Mouse (Mus musculus) left cerebral cortex, postnatal 36 days (tissue): Measurements from ENCODE around the gene Gm12887. TPM values are rescaled to one million over a fixed set of nuclear protein-coding genes. Genes with fewer than 3 reads are reported as not detected.

Source experiments
- DNase-seq, 2 experiments: peaks; one replicate each; pipeline ENCODE4 v3.0.0; 2021 to 2022; ENCODE audit warnings: low spot score in 2 of 2, mixed read lengths in 1 of 2
- intact Hi-C: fragments of 180-260 bp; cut with DNase I; formaldehyde crosslinking; loops from one replicate; pipeline ENCODE4 v1.15.1; 2025
- total RNA-seq, 2 experiments: library from RNA; stranded (reverse); gene quantifications; 2 replicates each; pipeline ENCODE4 v1.2.3; 2021

Gene Gm12887
- total RNA-seq, result not detected

- intact Hi-C loops, result loop anchor here (5.0 kb wide), 1 partner anchor 260 kb away; no protein-coding TSS in a partner anchor
- DNase-seq, result no peak
Observed at GRCm38 (mm10) chr4:121622003-121622402, at the start of gene Gm12887. Gene Gm12887, minus strand, starts transcription at chr4:121622103.

- no peak for DNase-seq
- intact Hi-C loops, result no loop called here
Observed at GRCm38 (mm10) chr4:121657040-121657439, 35.1 kb upstream of the Gm12887 start.

Other genes starting within 250 kb of the Gm12887 start
- not detected for gene Gm12886, start 199.0 kb downstream of the Gm12887 start, total RNA-seq